Mouse (Mus musculus) testis, adult 2 months (tissue): ENCODE results near the gene Slco2b1.

Experiments used
- CTCF ChIP-seq: fragments of 200-500 bp; IDR thresholded peaks from 2 replicates; pipeline ENCODE4 v1.5.1; 2012; ENCODE audit warnings: low read depth, mild to moderate bottlenecking, inconsistent platforms, low read length, moderate library complexity; ENCODE audit not compliant: control insufficient read depth, insufficient read depth, insufficient replicate concordance
- POLR2A ChIP-seq: fragments of 200-500 bp; IDR thresholded peaks from 2 replicates; pipeline ENCODE4 v1.6.1; 2012; ENCODE audit warnings: low read depth, mild to moderate bottlenecking, inconsistent platforms, low read length, moderate library complexity; ENCODE audit not compliant: control insufficient read depth

- TF ChIP-seq CTCF, result no peak
- TF ChIP-seq POLR2A, result no peak
Observed at GRCm38 (mm10) chr7:99661071-99661470, 50.1 kb downstream of the Slco2b1 start.
